Mouse (Mus musculus) hindbrain, embryonic 10.5 days (tissue): ENCODE measurements at regions not wholly inside any gene's neighbourhood (a gene's known extent, or its start where the extent isn't known, plus 50 kb on each side); places are given as distances from the start of the nearest gene placed in this dataset.
"Not testable (repeated sequence)": the region's sequence is repeated elsewhere in the genome, so short reads cannot be mapped to it uniquely, and the experiment has no call there.

Experiments used
- DNase-seq: peaks from one replicate; pipeline ENCODE4 v3.0.0-alpha.2; 2017; ENCODE audit warnings: low spot score
- H3K27ac ChIP-seq: fragments of 300-500 bp; sonication (generic); 2 replicates; pipeline ENCODE4 v1.5.1; 2016; ENCODE audit warnings: mild to moderate bottlenecking, moderate library complexity
- H3K27me3 ChIP-seq: fragments of 300-500 bp; sonication (generic); 2 replicates; pipeline ENCODE4 v1.6.1; 2016; ENCODE audit warnings: mild to moderate bottlenecking; ENCODE audit not compliant: poor library complexity, insufficient read depth, severe bottlenecking
- H3K36me3 ChIP-seq: fragments of 300-500 bp; sonication (generic); 2 replicates; pipeline ENCODE4 v1.6.1; 2016; ENCODE audit warnings: mild to moderate bottlenecking, moderate library complexity
- H3K4me1 ChIP-seq: fragments of 300-500 bp; sonication (generic); replicated peaks from 2 replicates; pipeline ENCODE4 v1.6.1; 2016; ENCODE audit warnings: mild to moderate bottlenecking
- H3K4me3 ChIP-seq: fragments of 300-500 bp; sonication (generic); 2 replicates; pipeline ENCODE4 v1.5.1; 2016; ENCODE audit warnings: mild to moderate bottlenecking, moderate library complexity
- H3K9me3 ChIP-seq: fragments of 300-500 bp; sonication (generic); 2 replicates; pipeline ENCODE4 v1.6.1; 2016; ENCODE audit warnings: mild to moderate bottlenecking, moderate library complexity
- WGBS: fragments of 180-500 bp; shearing (Covaris S2); methylation state at CpG from one replicate; pipeline ENCODE4 v1.1.7; 2016; 5-methylcytosine and 5-hydroxymethylcytosine counted together

- H3K4me1 ChIP-seq, result peaks cover 16% of the 10 kb centered on the region
- H3K27me3 ChIP-seq, DNase-seq, H3K9me3 ChIP-seq, H3K4me3 ChIP-seq, H3K36me3 ChIP-seq, H3K27ac ChIP-seq: not testable (repeated sequence)
- WGBS, result 87% methylated on average over 4 of the region's 4 CpGs
Observed at GRCm38 (mm10) chr6:22789731-22790130, 85.6 kb upstream of the Ptprz1 start.

- no peak for DNase-seq
- H3K27ac ChIP-seq, result no peak overlapping the region
- H3K4me3 ChIP-seq, result no peak overlapping the region
- H3K9me3 ChIP-seq, result no peaks in the 10 kb centered on the region
- no peaks in the 10 kb centered on the region for H3K27me3 ChIP-seq
- H3K4me1 ChIP-seq, result peaks cover 34% of the 10 kb centered on the region
- WGBS, result 95% methylated on average over 4 of the region's 4 CpGs
- H3K36me3 ChIP-seq, result no peaks in the 10 kb centered on the region
Observed at GRCm38 (mm10) chr6:22791801-22792200, 83.5 kb upstream of the Ptprz1 start.

GRCm38 (mm10) chr6:22792601-22793000 lies 82.7 kb upstream of the Ptprz1 start:
- peaks cover 34% of the 10 kb centered on the region for H3K4me1 ChIP-seq
- H3K4me3 ChIP-seq, result no peak overlapping the region
- no peaks in the 10 kb centered on the region for H3K27me3 ChIP-seq
- no peak overlapping the region for H3K27ac ChIP-seq
- no peaks in the 10 kb centered on the region for H3K36me3 ChIP-seq
- 90% methylated on average over 3 of the region's 3 CpGs for WGBS
- no peaks in the 10 kb centered on the region for H3K9me3 ChIP-seq
- no peak for DNase-seq

GRCm38 (mm10) chr6:22794071-22794721 lies 81.1 kb upstream of the Ptprz1 start:
- Histone ChIP-seq H3K9me3 (no peaks in the 10 kb centered on the region), H3K27me3 (no peaks in the 10 kb centered on the region), H3K4me3 (peak overlapping the region; percentile 39), H3K27ac (peak overlapping the region; percentile 88), H3K36me3 (no peaks in the 10 kb centered on the region), H3K4me1 (peaks cover 34% of the 10 kb centered on the region)
- WGBS, result 26% methylated on average over 12 of the region's 12 CpGs
- DNase-seq, result peak; percentile 61

GRCm38 (mm10) chr6:22794755-22795154 lies 80.5 kb upstream of the Ptprz1 start:
- Histone ChIP-seq H3K4me3 (peak overlapping the region; percentile 39), H3K36me3 (no peaks in the 10 kb centered on the region), H3K27ac (peak overlapping the region; percentile 88), H3K4me1 (peaks cover 34% of the 10 kb centered on the region), H3K27me3 (no peaks in the 10 kb centered on the region), H3K9me3 (no peaks in the 10 kb centered on the region)
- WGBS, result 36% methylated on average over 3 of the region's 3 CpGs
- DNase-seq, result no peak

- 0 out of 2 replicates have a peak overlapping the region, but pooled peaks have one; percentile 39 for H3K4me3 ChIP-seq
- H3K27me3 ChIP-seq, result no peaks in the 10 kb centered on the region
- no peaks in the 10 kb centered on the region for H3K9me3 ChIP-seq
- DNase-seq, result peak; percentile 10
- H3K4me1 ChIP-seq, result peaks cover 34% of the 10 kb centered on the region
- peak overlapping the region; percentile 88 for H3K27ac ChIP-seq
- 50% methylated on average over 6 of the region's 6 CpGs for WGBS
- H3K36me3 ChIP-seq, result no peaks in the 10 kb centered on the region
Observed at GRCm38 (mm10) chr6:22795291-22795860, 79.9 kb upstream of the Ptprz1 start.

- Histone ChIP-seq H3K9me3 (no peaks in the 10 kb centered on the region), H3K27ac (no peak overlapping the region), H3K27me3 (no peaks in the 10 kb centered on the region), H3K36me3 (no peaks in the 10 kb centered on the region), H3K4me3 (no peak overlapping the region), H3K4me1 (no peaks in the 10 kb centered on the region)
- DNase-seq, result no peak
- WGBS, result 83% methylated on average over 3 of the region's 3 CpGs
Observed at GRCm38 (mm10) chr6:22801908-22802307, 73.4 kb upstream of the Ptprz1 start.

GRCm38 (mm10) chr6:22802399-22803092 lies 72.8 kb upstream of the Ptprz1 start:
- Histone ChIP-seq H3K27me3 (no peaks in the 10 kb centered on the region), H3K4me1 (no peaks in the 10 kb centered on the region), H3K4me3 (no peak overlapping the region), H3K9me3 (no peaks in the 10 kb centered on the region), H3K36me3 (no peaks in the 10 kb centered on the region), H3K27ac (no peak overlapping the region)
- WGBS, result 68% methylated on average over 12 of the region's 12 CpGs
- DNase-seq, result no peak

GRCm38 (mm10) chr6:22803886-22804285 lies 71.4 kb upstream of the Ptprz1 start:
- no peak for DNase-seq
- H3K27me3 ChIP-seq, result no peaks in the 10 kb centered on the region
- no peaks in the 10 kb centered on the region for H3K36me3 ChIP-seq
- H3K4me1 ChIP-seq, result no peaks in the 10 kb centered on the region
- WGBS, result 87% methylated on average over 4 of the region's 4 CpGs
- no peaks in the 10 kb centered on the region for H3K9me3 ChIP-seq
- H3K4me3 ChIP-seq, result no peak overlapping the region
- H3K27ac ChIP-seq, result no peak overlapping the region

- H3K36me3 ChIP-seq, result no peaks in the 10 kb centered on the region
- no peaks in the 10 kb centered on the region for H3K4me1 ChIP-seq
- no peak overlapping the region for H3K4me3 ChIP-seq
- no peak overlapping the region for H3K27ac ChIP-seq
- no peaks in the 10 kb centered on the region for H3K9me3 ChIP-seq
- 90% methylated on average over 1 of the region's 1 CpGs for WGBS
- no peaks in the 10 kb centered on the region for H3K27me3 ChIP-seq
- no peak for DNase-seq
Observed at GRCm38 (mm10) chr6:22825086-22825768, 50.1 kb upstream of the Ptprz1 start.
